Mouse (Mus musculus): ENCODE results near the gene Filip1l.

Filip1l gene

GRCm38 (mm10) chr16:57568648-57569404 lies 215.9 kb downstream of the Filip1l start:
- DNase-seq (ENCODE audit: low read depth) = peak; percentile 49

- DNase-seq (ENCODE audit: low read depth) = no peak
Measured at GRCm38 (mm10) chr16:57570789-57571311, 218.0 kb downstream of the Filip1l start.

GRCm38 (mm10) chr16:57573831-57574230 lies 220.9 kb downstream of the Filip1l start:
- DNase-seq (ENCODE audit: low read depth) = no peak

GRCm38 (mm10) chr16:57575764-57576388 lies 223.0 kb downstream of the Filip1l start:
- no peak for DNase-seq (ENCODE audit: low read depth)

DNA sequence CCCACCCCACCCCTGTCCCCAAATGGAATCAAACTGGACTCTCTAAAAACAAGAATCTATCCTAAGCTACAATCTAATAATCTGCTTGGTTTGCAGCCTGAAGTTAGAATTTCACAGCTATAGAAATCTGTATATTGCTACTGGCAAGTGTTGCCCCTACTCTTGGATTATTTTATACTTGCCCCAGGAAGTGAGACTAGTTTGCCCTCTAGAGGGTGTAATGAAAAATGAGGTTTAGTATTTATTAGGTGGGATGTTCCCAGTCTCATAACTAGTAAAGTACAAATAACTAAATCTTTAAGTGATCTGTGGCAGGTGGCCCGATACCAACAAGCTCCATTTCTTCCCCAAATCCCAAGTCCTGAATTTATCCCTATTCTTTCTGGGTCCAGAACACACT lies 224.6 kb downstream of the Filip1l start:
- peak; percentile 64 for DNase-seq (ENCODE audit: low read depth)

GRCm38 (mm10) chr16:57580041-57580440 lies 227.1 kb downstream of the Filip1l start:
- peak; percentile 62 for DNase-seq (ENCODE audit: low read depth)

DNA sequence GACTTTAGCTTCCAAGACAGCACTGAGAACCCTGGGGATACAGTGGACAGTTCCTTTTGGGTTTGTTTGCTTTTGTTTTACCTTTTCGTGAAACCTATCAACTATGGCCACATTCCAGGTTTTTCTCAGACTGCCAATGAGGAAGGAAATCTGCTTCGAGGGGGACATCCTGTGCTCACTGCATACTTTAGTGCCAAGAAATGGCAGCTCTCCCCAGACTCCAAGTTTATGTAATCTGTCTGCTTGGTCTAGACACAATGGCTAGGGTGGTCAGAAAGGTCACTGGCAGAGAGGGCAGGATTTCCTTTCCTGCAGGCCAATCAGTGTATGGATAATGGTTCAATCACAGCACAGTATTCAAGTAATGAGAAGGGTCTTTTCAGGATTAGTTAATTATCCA lies 229.1 kb downstream of the Filip1l start:
- DNase-seq (ENCODE audit: low read depth) = peak; percentile 32

- peak; percentile 69 for DNase-seq (ENCODE audit: low read depth)
Measured at GRCm38 (mm10) chr16:57585201-57585600, 232.3 kb downstream of the Filip1l start.

DNA sequence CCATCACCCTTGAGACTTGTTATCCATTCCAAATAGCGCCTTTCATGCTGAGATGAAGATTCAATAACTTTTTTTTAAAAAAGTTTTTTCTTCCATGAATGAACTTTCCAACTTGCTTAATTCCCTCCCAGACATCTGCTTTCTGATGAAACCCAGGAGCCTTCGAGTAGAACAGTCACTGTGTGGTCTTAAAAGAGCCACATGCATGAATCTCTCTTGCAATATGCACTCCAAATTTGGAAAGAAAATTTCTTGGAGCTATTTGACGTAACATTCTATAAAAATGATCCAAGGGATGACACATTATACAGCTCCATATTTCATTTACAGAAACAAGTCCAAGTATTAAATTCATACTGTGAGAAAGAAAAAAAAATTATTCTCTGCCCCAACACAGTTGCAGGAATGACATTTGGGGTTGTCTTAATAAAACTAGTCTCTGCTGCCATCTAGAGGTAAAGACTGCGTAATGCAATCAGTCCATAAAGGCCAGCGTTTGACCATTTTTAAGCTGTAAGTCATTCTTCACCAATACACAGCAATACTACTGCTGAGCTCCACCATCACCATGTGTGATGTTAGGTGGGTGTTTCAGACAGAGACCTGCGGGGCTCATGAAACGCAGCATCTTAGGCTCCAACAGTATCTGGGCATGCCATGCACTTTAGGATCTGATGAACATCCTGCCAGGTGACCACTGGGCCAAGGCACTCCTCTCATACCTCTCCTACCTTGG lies 240.7 kb downstream of the Filip1l start:
- DNase-seq (ENCODE audit: low read depth) = peak; percentile 84

- DNase-seq (ENCODE audit: low read depth) = no peak
Measured at GRCm38 (mm10) chr16:57597295-57597957, 244.5 kb downstream of the Filip1l start.

- DNase-seq (ENCODE audit: low read depth) = no peak
Measured at GRCm38 (mm10) chr16:57601031-57601430, 248.1 kb downstream of the Filip1l start.

GRCm38 (mm10) chr16:57606444-57607227 lies 253.7 kb downstream of the Filip1l start, which contains the start of gene Cmss1:
Cmss1 (minus strand) TSS chr16:57606864.
- DNase-seq (ENCODE audit: low read depth) = peak; percentile 94

DNA sequence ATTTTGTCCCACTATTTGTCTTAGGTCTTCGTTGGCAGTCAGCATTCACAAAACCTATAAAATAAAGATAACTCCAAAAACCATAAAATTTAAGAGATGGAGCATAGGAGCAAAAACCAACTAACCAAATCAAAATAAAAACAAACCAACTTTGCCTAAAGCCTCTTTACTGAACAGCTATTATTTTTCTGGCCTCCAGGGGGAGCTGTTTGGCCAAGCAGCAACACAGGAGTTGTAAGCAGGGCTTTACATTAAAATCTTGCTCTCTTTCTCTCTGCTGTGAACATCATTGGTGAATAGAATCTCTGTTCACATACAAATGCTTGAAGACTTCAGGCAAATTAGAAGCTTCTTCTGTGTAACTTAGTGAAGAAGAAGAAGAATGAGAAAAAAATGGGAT lies 258.9 kb downstream of the Filip1l start:
- peak; percentile 73 for DNase-seq (ENCODE audit: low read depth)

Measured in 416B (cell line).